Mouse (Mus musculus): ENCODE measurements at regions not wholly inside any gene's neighbourhood (a gene's known extent, or its start where the extent isn't known, plus 50 kb on each side); places are given as distances from the start of the nearest gene placed in this dataset.

DNA sequence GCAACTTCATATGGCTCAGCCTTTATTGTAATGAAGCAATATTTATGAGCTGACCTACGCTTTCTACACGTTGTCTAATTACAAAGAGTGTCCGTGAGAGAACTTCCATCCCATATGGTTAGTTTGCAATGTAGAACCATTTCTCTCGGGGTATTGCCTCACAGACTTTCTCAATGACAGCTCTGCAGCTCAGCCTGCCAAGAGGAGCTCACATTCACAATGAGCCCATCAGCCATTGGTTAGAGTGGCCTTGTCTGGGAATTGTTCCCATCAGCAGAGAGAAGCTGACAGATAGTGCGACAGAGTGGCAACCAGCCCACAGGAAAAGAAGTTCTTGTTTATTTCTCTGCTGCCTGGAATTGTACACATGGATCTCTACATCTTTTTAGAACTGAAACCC lies 409.7 kb downstream of the Zfp704 start:
- H3K36me3 ChIP-seq (replicated peaks) = no peaks in the 10 kb centered on the region
- no peaks in the 10 kb centered on the region for H3K4me1 ChIP-seq
- H3K9me3 ChIP-seq = no peaks in the 10 kb centered on the region
- H3K27me3 ChIP-seq = no peaks in the 10 kb centered on the region
- no peak overlapping the region for H3K9ac ChIP-seq
- no peak overlapping the region for H3K27ac ChIP-seq
- no peak for ATAC-seq (ENCODE audit: low FRiP score)
- 83% methylated on average over 5 of the region's 5 CpGs for WGBS
- no peak overlapping the region for H3K4me3 ChIP-seq (replicated peaks)
- H3K4me2 ChIP-seq = no peak overlapping the region

DNA sequence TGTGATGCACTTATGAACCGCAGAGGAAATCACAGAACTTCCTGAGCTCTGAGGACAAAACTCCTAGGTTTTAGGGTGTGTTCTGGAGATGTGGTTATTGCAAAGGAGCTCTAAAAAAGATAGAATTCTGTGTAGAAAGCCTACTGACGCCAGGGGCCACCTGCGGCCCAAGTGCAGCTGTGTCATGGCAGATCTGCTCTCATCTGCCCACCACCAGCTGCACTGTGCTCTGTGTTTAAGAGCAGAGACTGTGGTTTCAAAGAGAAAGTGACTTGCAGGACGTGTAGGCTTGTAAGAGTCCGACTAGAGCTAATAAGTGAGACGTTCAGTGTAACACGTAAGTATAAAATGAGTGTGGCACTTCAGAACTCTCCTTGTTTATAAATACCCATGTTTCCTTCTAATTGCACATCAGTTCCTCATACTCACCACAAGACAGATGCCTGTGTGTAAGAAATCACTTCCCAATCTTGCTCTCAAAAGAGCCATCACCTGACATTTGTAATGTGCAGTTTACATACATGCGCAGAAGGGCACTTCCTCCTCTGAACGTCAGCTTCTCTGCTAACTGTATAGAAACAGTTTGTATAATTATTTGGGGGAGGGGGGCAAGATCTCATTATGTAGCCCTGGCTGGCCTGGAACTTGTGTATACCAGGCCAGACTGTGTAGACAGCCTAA lies 411.1 kb downstream of the Zfp704 start:
- no peak for ATAC-seq (ENCODE audit: low FRiP score)
- H3K9me3 ChIP-seq = no peaks in the 10 kb centered on the region
- H3K9ac ChIP-seq = no peak overlapping the region
- no peaks in the 10 kb centered on the region for H3K4me1 ChIP-seq
- no peak overlapping the region for H3K27ac ChIP-seq
- no peaks in the 10 kb centered on the region for H3K36me3 ChIP-seq (replicated peaks)
- WGBS = 88% methylated on average over 9 of the region's 9 CpGs
- H3K4me2 ChIP-seq = no peak overlapping the region
- H3K4me3 ChIP-seq (replicated peaks) = no peak overlapping the region
- no peaks in the 10 kb centered on the region for H3K27me3 ChIP-seq

DNA sequence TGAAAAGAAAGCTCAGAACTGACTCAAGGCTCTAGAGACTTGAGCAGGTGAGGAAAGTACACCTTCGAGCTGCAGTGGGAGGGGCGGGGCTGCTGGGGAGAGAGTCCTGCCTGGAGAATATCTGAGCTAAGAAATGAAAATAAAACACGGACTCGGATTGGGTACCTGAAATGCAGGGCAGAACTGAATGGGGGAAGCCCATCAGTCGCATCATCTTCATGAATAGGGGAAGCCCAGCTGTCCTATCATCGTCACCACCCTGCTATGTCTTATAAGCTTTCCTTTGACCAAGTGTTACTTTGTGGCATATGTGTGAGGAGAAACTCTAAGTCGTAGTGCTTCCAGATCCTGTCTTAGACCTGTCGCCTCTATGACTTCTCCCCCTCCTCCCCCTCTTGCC lies 414.1 kb downstream of the Zfp704 start:
- Histone ChIP-seq H3K4me2 (no peak overlapping the region), H3K9ac (no peak overlapping the region), H3K27me3 (no peaks in the 10 kb centered on the region), H3K27ac (no peak overlapping the region), H3K9me3 (no peaks in the 10 kb centered on the region), H3K36me3 (replicated peaks) (no peaks in the 10 kb centered on the region), H3K4me1 (no peaks in the 10 kb centered on the region), H3K4me3 (replicated peaks) (no peak overlapping the region)
- 91% methylated on average over 8 of the region's 8 CpGs for WGBS
- no peak for ATAC-seq (ENCODE audit: low FRiP score)

GRCm38 (mm10) chr3:9189366-9190287 lies 420.3 kb downstream of the Zfp704 start:
- no peak for ATAC-seq (ENCODE audit: low FRiP score)
- Histone ChIP-seq H3K4me2 (no peak overlapping the region), H3K4me3 (replicated peaks) (no peak overlapping the region), H3K27me3 (no peaks in the 10 kb centered on the region), H3K9ac (no peak overlapping the region), H3K27ac (no peak overlapping the region), H3K4me1 (no peaks in the 10 kb centered on the region), H3K9me3 (no peaks in the 10 kb centered on the region), H3K36me3 (replicated peaks) (no peaks in the 10 kb centered on the region)
- whole genome bisulfite sequencing = 90% methylated on average over 15 of the region's 15 CpGs

DNA sequence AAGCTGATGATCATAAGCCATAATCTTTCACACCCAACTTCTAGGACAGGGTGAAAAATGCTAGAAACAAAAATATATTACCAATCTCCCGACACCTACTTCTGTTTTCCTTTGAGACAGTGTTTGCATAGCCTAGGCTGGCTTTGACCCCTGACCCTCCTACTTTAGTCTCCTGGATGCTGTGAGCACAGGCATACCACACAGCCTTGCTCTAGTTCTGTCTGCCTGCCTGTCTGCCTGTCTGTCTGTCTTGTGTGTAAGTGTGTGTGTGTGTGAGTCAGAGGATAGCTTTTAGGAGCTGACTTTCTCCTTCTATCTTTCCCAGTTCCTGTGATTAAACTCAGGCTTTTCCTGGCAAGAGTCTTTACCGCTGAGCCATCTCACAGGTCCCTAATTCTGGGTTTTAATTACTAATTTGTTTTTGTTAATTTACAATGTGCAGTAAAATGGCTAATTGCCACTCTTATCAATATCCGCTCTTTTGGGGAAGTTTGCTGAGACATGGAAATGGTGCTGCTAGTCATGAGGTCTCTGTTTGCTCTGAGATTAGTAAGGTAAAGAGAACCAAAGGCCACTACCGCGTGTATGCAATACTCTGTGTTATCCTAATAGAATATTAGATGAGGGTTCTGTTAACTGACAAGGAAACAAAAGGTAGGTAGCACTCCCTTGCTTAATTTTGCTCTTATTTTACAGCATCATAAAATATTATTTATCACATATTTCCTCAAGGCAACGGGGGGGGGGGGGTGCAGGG lies 423.3 kb downstream of the Zfp704 start:
- Histone ChIP-seq H3K4me1 (no peaks in the 10 kb centered on the region), H3K4me2 (no peak overlapping the region), H3K4me3 (replicated peaks) (no peak overlapping the region), H3K9me3 (no peaks in the 10 kb centered on the region), H3K27ac (no peak overlapping the region), H3K27me3 (no peaks in the 10 kb centered on the region), H3K36me3 (replicated peaks) (no peaks in the 10 kb centered on the region), H3K9ac (no peak overlapping the region)
- 85% methylated on average over 6 of the region's 6 CpGs for WGBS
- ATAC-seq (ENCODE audit: low FRiP score) = no peak

DNA sequence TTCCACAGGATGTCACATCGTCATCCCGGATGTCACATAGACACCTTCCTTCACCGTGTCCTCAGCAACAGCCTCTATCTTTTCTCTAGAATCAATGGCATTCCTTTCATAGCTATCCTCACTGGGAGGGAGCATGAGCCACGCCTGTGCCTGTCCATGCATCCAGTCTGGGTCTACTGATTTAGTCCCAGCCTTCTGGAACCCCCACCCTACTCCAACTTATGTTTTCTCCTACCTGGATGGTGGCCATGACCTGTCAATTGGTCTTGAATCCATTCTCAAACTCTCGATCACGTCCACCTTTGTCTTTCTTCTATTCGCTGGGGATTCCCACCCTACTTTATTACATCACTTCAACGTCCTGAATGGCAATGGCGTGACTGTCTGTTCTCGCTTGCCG lies 428.3 kb downstream of the Zfp704 start:
- no peak for ATAC-seq (ENCODE audit: low FRiP score)
- no peak overlapping the region for H3K4me2 ChIP-seq
- H3K9ac ChIP-seq = no peak overlapping the region
- no peaks in the 10 kb centered on the region for H3K27me3 ChIP-seq
- 90% methylated on average over 11 of the region's 11 CpGs for whole genome bisulfite sequencing
- H3K4me3 ChIP-seq (replicated peaks) = no peak overlapping the region
- H3K9me3 ChIP-seq = no peaks in the 10 kb centered on the region
- H3K36me3 ChIP-seq (replicated peaks) = no peaks in the 10 kb centered on the region
- no peaks in the 10 kb centered on the region for H3K4me1 ChIP-seq
- no peak overlapping the region for H3K27ac ChIP-seq

DNA sequence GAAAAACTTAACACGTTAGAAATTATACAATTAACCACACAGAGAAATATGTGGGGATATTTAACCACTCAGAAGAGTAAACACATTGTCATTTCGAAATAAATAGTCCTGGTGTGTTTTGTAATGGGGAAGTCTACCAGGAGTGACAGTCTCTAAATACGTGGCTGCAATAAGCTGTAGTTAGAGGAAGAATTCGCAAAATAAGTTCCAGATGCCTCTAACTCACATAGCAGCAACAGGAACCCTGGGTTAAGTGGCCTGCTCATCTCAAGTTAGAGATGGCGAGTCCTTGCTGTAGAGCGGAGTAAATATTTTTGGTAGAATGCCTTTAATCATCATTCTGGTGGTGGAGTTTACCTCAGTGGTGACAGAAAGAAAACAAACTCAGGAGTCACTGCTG lies 430.2 kb downstream of the Zfp704 start:
- no peak overlapping the region for H3K4me2 ChIP-seq
- H3K9me3 ChIP-seq = no peaks in the 10 kb centered on the region
- no peaks in the 10 kb centered on the region for H3K36me3 ChIP-seq (replicated peaks)
- H3K27ac ChIP-seq = no peak overlapping the region
- H3K9ac ChIP-seq = no peak overlapping the region
- WGBS = 84% methylated on average over 6 of the region's 6 CpGs
- H3K27me3 ChIP-seq = no peaks in the 10 kb centered on the region
- ATAC-seq (ENCODE audit: low FRiP score) = no peak
- no peak overlapping the region for H3K4me3 ChIP-seq (replicated peaks)
- no peaks in the 10 kb centered on the region for H3K4me1 ChIP-seq

- Histone ChIP-seq H3K27ac (peak overlapping the region; percentile 77), H3K36me3 (replicated peaks) (no peaks in the 10 kb centered on the region), H3K9ac (no peak overlapping the region), H3K4me2 (0 out of 2 replicates have a peak overlapping the region, but pooled peaks have one; percentile 13), H3K27me3 (peaks cover 10% of the 10 kb centered on the region; the same call in 1 of the 2 replicates), H3K9me3 (no peaks in the 10 kb centered on the region), H3K4me3 (replicated peaks) (no peak overlapping the region), H3K4me1 (peaks cover 11% of the 10 kb centered on the region)
- no peak for ATAC-seq (ENCODE audit: low FRiP score)
- 88% methylated on average over 2 of the region's 2 CpGs for WGBS
Measured at GRCm38 (mm10) chr3:9174517-9174832, 435.4 kb downstream of the Zfp704 start.

- WGBS = 41% methylated on average over 16 of the region's 16 CpGs
- H3K9me3 ChIP-seq = no peaks in the 10 kb centered on the region
- peak overlapping the region; percentile 77 for H3K27ac ChIP-seq
- peaks cover 11% of the 10 kb centered on the region for H3K4me1 ChIP-seq
- H3K4me3 ChIP-seq (replicated peaks) = no peak overlapping the region
- ATAC-seq (ENCODE audit: low FRiP score) = peak; percentile 89; the same call in 1 of the 2 replicates
- no peaks in the 10 kb centered on the region for H3K36me3 ChIP-seq (replicated peaks)
- H3K9ac ChIP-seq = no peak overlapping the region
- H3K27me3 ChIP-seq = peaks cover 10% of the 10 kb centered on the region; the same call in 1 of the 2 replicates
- 0 out of 2 replicates have a peak overlapping the region, but pooled peaks have one; percentile 13 for H3K4me2 ChIP-seq
Measured at GRCm38 (mm10) chr3:9173643-9174516, 436.0 kb downstream of the Zfp704 start.

DNA sequence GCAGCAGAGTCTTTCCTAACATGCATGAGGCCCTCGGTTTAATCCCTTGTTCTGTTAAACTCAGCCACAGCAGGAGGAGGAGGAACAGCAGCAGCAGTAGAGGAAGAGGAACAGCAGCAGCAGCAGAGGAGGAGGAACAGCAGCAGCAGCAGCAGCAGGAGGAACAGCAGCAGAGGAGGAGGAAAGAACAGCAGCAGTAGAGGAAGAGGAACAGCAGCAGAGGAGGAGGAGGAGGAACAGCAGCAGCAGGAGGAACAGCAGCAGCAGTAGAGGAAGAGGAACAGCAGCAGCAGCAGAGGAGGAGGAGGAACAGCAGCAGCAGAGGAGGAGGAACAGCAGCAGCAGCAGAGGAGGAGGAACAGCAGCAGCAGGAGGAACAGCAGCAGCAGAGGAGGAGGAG lies 437.9 kb downstream of the Zfp704 start:
- Histone ChIP-seq H3K4me1 (peaks cover 11% of the 10 kb centered on the region), H3K27ac (no peak overlapping the region), H3K9me3 (no peaks in the 10 kb centered on the region), H3K4me2 (no peak overlapping the region), H3K4me3 (replicated peaks) (no peak overlapping the region), H3K27me3 (peaks cover 10% of the 10 kb centered on the region; the same call in 1 of the 2 replicates), H3K9ac (no peak overlapping the region), H3K36me3 (replicated peaks) (no peaks in the 10 kb centered on the region)
- WGBS = 29% methylated on average over 1 of the region's 1 CpGs
- ATAC-seq (ENCODE audit: low FRiP score) = no peak

DNA sequence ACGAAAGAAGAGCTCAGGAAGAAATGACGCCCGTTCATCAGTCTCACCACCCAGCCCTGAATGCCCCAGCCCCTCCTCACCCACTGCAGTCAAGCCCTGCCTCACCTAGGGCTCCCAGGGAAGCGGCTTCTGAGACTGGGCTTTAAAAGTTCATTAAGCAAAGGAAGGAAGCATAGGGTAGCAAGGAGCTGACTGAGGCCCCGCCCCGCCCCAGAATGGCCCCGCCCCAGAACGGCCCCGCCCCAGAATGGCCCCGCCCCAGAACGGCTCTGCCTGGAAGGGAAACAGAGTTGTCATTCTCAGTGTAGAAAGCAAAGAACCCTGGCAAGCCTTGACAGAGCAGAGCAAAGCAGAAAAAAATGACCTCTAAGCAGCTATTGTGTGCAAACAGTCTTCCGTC lies 440.9 kb downstream of the Zfp704 start:
- no peak for ATAC-seq (ENCODE audit: low FRiP score)
- H3K4me1 ChIP-seq = peaks cover 5% of the 10 kb centered on the region
- no peak overlapping the region for H3K4me2 ChIP-seq
- H3K9me3 ChIP-seq = no peaks in the 10 kb centered on the region
- H3K36me3 ChIP-seq (replicated peaks) = no peaks in the 10 kb centered on the region
- H3K4me3 ChIP-seq (replicated peaks) = no peak overlapping the region
- WGBS = 72% methylated on average over 12 of the region's 12 CpGs
- H3K27me3 ChIP-seq = peaks cover 10% of the 10 kb centered on the region; the same call in 1 of the 2 replicates
- no peak overlapping the region for H3K27ac ChIP-seq
- H3K9ac ChIP-seq = no peak overlapping the region
